8 mouse cellular contexts compared by ENCODE assay signal in the genomic region with DNA sequence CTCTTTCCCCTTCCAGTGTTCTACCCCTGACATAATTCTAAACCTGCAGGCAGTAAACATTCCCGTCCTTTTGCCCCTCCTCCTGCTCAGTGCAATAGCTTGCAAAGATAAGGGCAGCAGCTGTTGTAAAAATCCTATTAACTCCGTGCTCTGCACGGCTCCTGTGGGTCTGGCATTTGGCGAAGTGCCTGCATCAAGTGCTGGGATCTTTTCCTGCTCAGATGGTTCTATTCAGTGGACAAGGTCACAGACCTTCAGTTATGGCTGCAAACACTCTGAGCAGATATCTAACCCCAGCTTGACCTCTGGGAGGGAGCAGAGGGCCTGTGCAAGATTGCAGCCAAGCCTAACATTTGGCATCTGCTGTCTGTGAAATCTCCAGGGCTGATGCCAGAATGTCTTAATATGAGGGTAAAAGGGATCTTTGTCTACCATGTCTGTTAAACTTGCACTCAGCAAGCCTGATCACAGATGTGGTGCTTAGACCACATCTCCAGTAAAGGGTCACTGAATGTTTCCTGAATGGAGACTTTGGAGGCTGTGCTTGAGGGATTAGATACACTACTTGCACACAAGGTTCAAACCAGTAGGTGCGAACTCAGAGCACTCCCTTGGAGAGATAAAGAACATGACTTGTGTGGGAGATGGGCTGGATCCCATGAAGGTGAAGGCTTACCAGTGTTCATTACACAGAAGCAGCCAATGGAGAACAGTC. TPM values are rescaled to one million over a fixed set of nuclear protein-coding genes. Genes with fewer than 3 reads are reported as not detected.
A peak's percentile ranks its signal among the peaks of the same experiment; 100 is the strongest.
DNase-seq lines count a peak whose midpoint lies in the region; ATAC-seq and TF ChIP-seq lines count a peak whose summit lies in the region.

No protein-coding gene starts in this region.

- TF ChIP-seq CTCF in intestine, postnatal 0 days (IDR thresholded peaks at IDR 0.05; ENCODE audit: low read depth) = no peak

- ATAC-seq in intestine, postnatal 0 days = peak; percentile 83
- peak; percentile 63 for ATAC-seq in liver, embryonic 15.5 days (ENCODE audit: insufficient read depth)
- ATAC-seq in neural tube, embryonic 14.5 days (ENCODE audit: low read depth) = peak; percentile 91
- ATAC-seq in megakaryocyte, adult 5-6 weeks (ENCODE audit: poor library complexity, severe bottlenecking) = no peak

- H3K4me3 ChIP-seq in intestine, postnatal 0 days (ENCODE audit: low read depth, low read length) = no peak overlapping the region
- no peak overlapping the region for H3K4me3 ChIP-seq in liver, embryonic 15.5 days (replicated peaks)
- H3K4me3 ChIP-seq in neural tube, embryonic 14.5 days (ENCODE audit: low read depth, low read length) = no peak overlapping the region

- H3K9me3 ChIP-seq in intestine, postnatal 0 days (ENCODE audit: control insufficient read depth) = no peaks in the 10 kb centered on the region
- H3K9me3 ChIP-seq in liver, embryonic 15.5 days (replicated peaks) = no peaks in the 10 kb centered on the region
- no peaks in the 10 kb centered on the region for H3K9me3 ChIP-seq in neural tube, embryonic 14.5 days (ENCODE audit: control insufficient read depth, low read length)

- H3K27ac ChIP-seq in intestine, postnatal 0 days (ENCODE audit: low read depth, low read length) = peak overlapping the region; percentile 73; the same call in 1 of the 2 replicates
- H3K27ac ChIP-seq in liver, embryonic 15.5 days (replicated peaks) = 0 out of 2 replicates have a peak overlapping the region, but pooled peaks have one; percentile 4
- 0 out of 2 replicates have a peak overlapping the region, but pooled peaks have one; percentile 24 for H3K27ac ChIP-seq in neural tube, embryonic 14.5 days (ENCODE audit: low read depth, low read length)

- H3K27me3 ChIP-seq in intestine, postnatal 0 days (replicated peaks; ENCODE audit: control insufficient read depth, insufficient read depth, low read length) = no peaks in the 10 kb centered on the region
- H3K27me3 ChIP-seq in liver, embryonic 15.5 days = no peaks in the 10 kb centered on the region
- no peaks in the 10 kb centered on the region for H3K27me3 ChIP-seq in neural tube, embryonic 14.5 days (ENCODE audit: control insufficient read depth, insufficient read depth, low read length)

- H3K4me2 ChIP-seq in intestine, postnatal 0 days (replicated peaks; ENCODE audit: low read depth) = no peak overlapping the region; the same call in 1 of the 2 replicates
- no peak overlapping the region for H3K4me2 ChIP-seq in liver, embryonic 15.5 days
- H3K4me2 ChIP-seq in neural tube, embryonic 14.5 days (ENCODE audit: low read depth, low read length) = no peak overlapping the region

- no peak overlapping the region for H3K9ac ChIP-seq in intestine, postnatal 0 days (ENCODE audit: low read depth, low read length)
- H3K9ac ChIP-seq in liver, embryonic 15.5 days = no peak overlapping the region
- H3K9ac ChIP-seq in neural tube, embryonic 14.5 days (replicated peaks; ENCODE audit: low read depth, low read length) = no peak overlapping the region

- intact Hi-C loops in gastrocnemius, postnatal 36 days (cut with DNase I) = no loop called here

- H3K4me1 ChIP-seq in intestine, postnatal 0 days (replicated peaks; ENCODE audit: control insufficient read depth, insufficient read depth, low read length) = peaks cover 11% of the 10 kb centered on the region
- peaks cover 5% of the 10 kb centered on the region for H3K4me1 ChIP-seq in liver, embryonic 15.5 days (replicated peaks)
- 0 out of 2 replicates have a peak, but pooled peaks cover 4% of the 10 kb centered on the region for H3K4me1 ChIP-seq in neural tube, embryonic 14.5 days (ENCODE audit: control insufficient read depth, insufficient read depth, low read length)

- peaks cover 15% of the 10 kb centered on the region for H3K36me3 ChIP-seq in intestine, postnatal 0 days (ENCODE audit: control insufficient read depth, insufficient read depth)
- peaks cover 36% of the 10 kb centered on the region for H3K36me3 ChIP-seq in liver, embryonic 15.5 days (replicated peaks)
- H3K36me3 ChIP-seq in neural tube, embryonic 14.5 days (ENCODE audit: control insufficient read depth, insufficient read depth, low read length) = no peaks in the 10 kb centered on the region

- WGBS in intestine, postnatal 0 days = 7% methylated on average over 5 of the region's 5 CpGs
- 22% methylated on average over 5 of the region's 5 CpGs for WGBS in liver, embryonic 15.5 days (ENCODE audit: insufficient replicate concordance)
- whole genome bisulfite sequencing in neural tube, embryonic 14.5 days = 20% methylated on average over 5 of the region's 5 CpGs

- peak; percentile 21 for DNase-seq in gastrocnemius, adult 18-20 months (ENCODE audit: low spot score)
- no peak for DNase-seq in gastrocnemius, adult 8-10 months (ENCODE audit: low spot score in 2 of 2)
- DNase-seq in gastrocnemius, postnatal 36 days = peak; percentile 4 to 13
- DNase-seq in thymus, postnatal 10 days (ENCODE audit: low spot score in 2 of 2) = no peak

RNA-seq across cellular contexts. Expression of a gene that starts 15.2 kb away (rescaled TPM):
- total RNA-seq in gastrocnemius, adult 18-20 months (2021) = not detected
- not detected for total RNA-seq in gastrocnemius, adult 8-10 months (2022)
- not detected for total RNA-seq in gastrocnemius, postnatal 36 days (2021)
- polyA plus RNA-seq in intestine, postnatal 0 days (2015; fragmentation: Nextera tagmentation; extraction: Ambion mirVana) = not detected in 2 replicates
- polyA plus RNA-seq in liver, embryonic 15.5 days (2015; fragmentation: Nextera tagmentation; extraction: Ambion mirVana) = not detected in 2 replicates
- polyA plus RNA-seq in neural tube, embryonic 14.5 days (2014; fragmentation: Nextera tagmentation; extraction: Ambion mirVana) = not detected in 2 replicates
- not detected in 2 replicates for total RNA-seq in megakaryocyte, adult 5-6 weeks (2015)
- total RNA-seq in megakaryocyte, adult 5-6 weeks (2017) = not detected in 2 replicates

RNA-seq across cellular contexts. Expression of a gene that starts 21.1 kb away (rescaled TPM):
- 10 to 100 TPM; 19.8 to 31.5 TPM for total RNA-seq in gastrocnemius, adult 18-20 months (2021)
- total RNA-seq in gastrocnemius, adult 8-10 months (2022) = 10 to 100 TPM; 29.1 to 42.4 (median 32.3) TPM
- 10 to 100 TPM; 14.9 to 17.2 TPM for total RNA-seq in gastrocnemius, postnatal 36 days (2021)
- 526 and 605 TPM in 2 replicates for polyA plus RNA-seq in intestine, postnatal 0 days (2015; fragmentation: Nextera tagmentation; extraction: Ambion mirVana)
- polyA plus RNA-seq in liver, embryonic 15.5 days (2015; fragmentation: Nextera tagmentation; extraction: Ambion mirVana) = 144 and 158 TPM in 2 replicates
- 26.6 and 42.2 TPM in 2 replicates for polyA plus RNA-seq in neural tube, embryonic 14.5 days (2014; fragmentation: Nextera tagmentation; extraction: Ambion mirVana)
- total RNA-seq in megakaryocyte, adult 5-6 weeks (2015) = 22.7 and 24.7 TPM in 2 replicates
- total RNA-seq in megakaryocyte, adult 5-6 weeks (2017) = 18.0 and 22.0 TPM in 2 replicates

Comparison
In these comparisons a context has a peak if more than half of its experiments do, and no peak if none do; other contexts are left out.
1. DNase-seq: peak in gastrocnemius, adult 18-20 months (single experiment) and gastrocnemius, postnatal 36 days (2 of 2); none in gastrocnemius, adult 8-10 months (0 of 2) and thymus, postnatal 10 days (0 of 2).
2. H3K27ac ChIP-seq: peak in every context shown above with its lines; median percentile 73 in intestine, postnatal 0 days; 24 in neural tube, embryonic 14.5 days; 4 in liver, embryonic 15.5 days.